Mouse (Mus musculus): ENCODE measurements around the gene Ccdc158.

DNA sequence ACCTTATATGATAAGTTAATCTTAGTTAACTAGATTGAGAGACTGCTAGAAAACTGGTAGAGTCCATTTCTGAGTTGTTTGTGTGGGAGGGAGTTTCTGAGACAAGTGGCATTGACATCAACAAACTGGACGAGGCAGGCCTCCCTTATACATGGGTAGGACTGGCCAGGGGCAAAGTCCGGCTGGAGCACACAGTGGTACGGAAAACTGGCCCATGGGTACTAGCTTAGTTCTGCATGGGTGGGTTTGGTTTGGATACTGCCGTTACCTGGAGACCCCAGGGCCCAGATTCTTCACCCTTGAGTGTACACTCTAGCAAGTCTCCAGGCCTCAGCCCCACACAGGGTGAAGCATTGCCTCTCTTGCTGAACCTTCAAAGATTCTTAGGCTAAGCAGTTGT, 62.3 kb downstream of the Ccdc158 start:
- TF ChIP-seq POLR2A (IDR thresholded peaks at IDR 0.05; ENCODE audit: borderline replicate concordance, low read depth, low read length) (no peak), CTCF (IDR thresholded peaks at IDR 0.05; ENCODE audit: low read depth, low read length) (no peak)
